Mouse (Mus musculus): Measurements from ENCODE around the gene Ddah2.

The Ddah2 gene

DNA sequence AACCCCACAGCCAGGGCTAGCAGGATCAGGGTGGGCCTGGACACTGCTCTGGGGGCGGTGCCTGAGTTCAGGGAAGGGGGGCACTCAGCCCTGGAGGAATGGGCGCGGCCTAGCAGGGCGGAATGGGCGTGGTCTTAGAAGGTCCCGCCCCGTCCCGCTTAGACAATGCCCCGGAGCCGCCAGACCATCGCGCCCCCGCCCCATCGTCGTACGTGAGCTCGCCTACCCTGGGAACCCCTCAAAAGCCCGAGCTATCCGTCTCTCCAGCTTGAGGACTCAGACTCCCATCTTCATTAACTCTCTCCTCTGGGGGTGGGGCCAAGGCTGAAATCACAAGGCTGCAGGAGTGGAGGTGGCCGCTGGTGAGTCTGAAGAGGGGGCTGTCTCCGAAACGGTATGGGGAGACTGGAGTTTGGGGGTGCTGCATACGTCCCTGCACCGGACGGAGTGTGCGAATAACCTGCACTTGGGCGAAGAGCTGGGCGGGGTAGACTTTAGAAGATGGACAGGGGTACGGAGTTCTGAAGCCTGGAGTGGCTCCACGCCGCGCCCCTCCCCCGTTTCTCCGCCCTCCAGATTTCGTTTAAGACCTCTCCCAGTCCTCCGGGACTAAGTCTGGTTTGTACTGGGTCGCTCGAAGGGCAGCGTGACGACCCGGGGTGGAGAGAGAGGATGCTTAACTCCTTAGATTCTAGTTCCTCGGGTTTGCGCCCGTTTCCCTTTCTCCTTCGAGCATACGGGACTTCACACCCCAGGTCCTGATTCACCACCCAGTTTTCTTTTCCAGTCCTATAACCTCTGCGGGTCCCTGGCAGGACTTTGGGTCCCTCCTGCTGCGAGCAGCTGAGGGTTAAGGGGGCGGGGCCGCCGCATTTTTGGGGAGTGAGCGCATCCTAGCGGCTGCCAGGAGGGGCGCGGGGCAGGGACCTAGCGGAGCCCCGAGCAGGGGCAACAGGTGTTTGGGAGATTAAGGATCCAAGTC lies at the start of gene Ddah2:
TSS of gene Ddah2 (plus strand) at position 125 of the 982 bp plus-strand sequence.
- peak; percentile 92 for DNase-seq (ENCODE audit: low read depth, low spot score)

DNA sequence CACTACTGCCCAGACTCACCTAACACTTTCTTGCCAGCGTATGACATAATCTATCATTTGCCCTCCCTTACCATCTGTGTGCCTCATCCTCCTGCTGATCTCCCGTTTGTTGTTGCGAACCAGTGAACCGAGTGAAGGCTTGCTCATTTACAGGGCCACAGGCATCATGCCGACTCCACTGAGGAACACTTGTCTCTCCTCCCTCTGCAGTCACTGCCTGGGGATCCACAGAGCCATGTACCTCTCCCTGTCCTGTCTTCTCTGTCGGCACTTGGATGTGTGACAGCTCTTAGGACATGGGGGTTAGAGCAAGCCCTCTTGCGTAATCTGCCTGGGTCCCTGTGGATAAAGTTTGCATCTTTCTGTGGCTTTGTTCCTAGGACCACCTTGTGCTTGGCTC lies 49.2 kb upstream of the Ddah2 start:
- DNase-seq (ENCODE audit: low read depth, low spot score), result no peak

DNA sequence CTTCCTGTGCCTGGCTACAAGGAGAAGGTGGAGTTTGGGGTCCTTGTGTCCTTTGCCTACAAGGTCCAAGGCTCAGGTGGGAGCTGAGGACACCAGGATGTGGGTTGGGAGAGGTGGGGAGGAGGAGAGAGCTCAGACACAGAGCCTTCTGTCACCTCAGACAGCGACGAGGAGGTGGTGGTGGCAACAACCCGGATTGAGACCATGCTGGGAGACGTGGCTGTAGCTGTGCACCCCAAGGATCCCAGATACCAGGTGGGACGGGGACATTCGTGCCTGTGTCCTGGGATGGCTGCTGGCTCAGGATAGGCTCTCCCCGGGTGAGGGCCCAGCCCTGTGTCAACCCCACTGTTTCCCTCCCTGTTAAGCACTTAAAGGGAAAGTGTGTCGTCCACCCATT lies 47.4 kb upstream of the Ddah2 start:
- no peak for DNase-seq (ENCODE audit: low read depth, low spot score)

DNA sequence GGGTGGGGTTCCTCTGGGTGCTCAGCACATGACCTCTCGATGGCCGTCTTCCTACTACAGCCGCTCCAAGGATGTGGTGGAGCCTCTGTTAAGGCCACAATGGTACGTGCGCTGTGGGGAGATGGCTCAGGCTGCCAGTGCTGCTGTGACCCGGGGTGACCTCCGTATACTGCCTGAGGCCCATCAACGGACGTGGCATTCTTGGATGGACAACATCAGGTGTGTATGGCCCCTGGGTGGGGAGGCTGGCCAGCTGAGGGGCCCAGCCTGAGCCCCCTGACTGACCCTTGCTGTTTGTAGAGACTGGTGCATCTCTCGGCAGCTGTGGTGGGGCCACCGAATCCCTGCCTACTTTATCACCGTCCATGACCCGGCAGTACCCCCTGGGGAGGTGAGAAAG lies 46.4 kb upstream of the Ddah2 start:
- no peak for DNase-seq (ENCODE audit: low read depth, low spot score)

DNA sequence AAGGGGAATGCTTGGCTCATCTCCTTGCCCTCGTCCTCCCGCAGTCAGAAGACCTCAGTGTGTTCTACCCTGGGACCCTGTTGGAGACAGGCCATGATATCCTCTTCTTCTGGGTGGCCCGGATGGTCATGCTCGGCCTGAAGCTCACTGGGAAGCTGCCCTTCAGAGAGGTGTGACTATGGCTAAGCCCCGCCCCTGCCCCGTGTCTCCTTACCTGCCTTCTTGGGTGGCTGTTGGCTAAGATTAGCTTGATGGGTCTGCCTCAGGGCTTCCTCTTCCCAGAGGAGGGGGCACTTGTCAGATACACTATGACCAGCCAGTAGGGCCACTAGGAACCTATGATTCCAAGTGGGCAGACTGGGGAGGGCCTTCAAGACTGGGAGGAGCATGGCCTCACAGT lies 45.6 kb upstream of the Ddah2 start:
- DNase-seq (ENCODE audit: low read depth, low spot score), result no peak

DNA sequence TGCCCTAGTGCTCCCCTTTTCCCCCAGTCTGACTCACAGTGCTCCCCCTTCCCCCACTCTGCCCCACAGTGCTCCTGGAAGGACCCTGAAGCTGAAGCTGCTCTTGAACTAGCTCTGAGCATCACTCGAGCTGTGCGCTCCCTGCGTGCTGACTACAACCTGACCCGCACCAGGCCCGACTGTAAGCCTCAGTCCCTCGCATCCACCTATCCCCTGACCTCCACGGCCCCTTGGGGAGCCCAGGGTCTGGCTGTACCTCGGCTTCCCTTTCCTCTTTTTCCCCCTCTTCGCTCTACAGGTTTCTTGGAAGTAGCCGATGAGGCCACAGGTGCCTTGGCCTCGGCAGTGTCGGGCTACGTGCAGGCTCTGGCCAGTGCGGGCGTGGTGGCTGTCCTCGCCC lies 43.5 kb upstream of the Ddah2 start:
- DNase-seq (ENCODE audit: low read depth, low spot score), result no peak

DNA sequence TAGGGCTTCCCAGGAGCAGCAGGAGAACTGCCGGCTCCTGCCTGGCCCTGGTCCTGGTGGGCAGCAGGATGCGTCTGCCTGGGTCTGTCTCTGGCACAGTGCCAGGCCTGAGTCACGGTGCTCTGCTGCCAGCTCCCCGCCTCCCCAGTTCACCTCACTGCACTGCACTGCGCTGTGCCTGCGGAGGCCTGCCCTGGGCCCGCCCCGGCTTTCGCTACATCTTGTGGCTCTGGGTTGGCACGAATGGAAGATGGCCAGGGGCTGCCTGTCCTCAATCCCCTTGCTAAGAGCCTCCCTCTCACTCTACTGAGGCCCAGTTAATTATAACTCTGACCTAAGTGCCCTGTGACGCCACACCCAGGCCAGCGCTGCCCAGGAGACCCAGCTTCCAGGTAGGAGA lies 42.5 kb upstream of the Ddah2 start, which contains the start of gene Vwa7:
TSS of gene Vwa7 (plus strand) at position 204 of the 400 bp plus-strand sequence.
- DNase-seq (ENCODE audit: low read depth, low spot score), result no peak

DNA sequence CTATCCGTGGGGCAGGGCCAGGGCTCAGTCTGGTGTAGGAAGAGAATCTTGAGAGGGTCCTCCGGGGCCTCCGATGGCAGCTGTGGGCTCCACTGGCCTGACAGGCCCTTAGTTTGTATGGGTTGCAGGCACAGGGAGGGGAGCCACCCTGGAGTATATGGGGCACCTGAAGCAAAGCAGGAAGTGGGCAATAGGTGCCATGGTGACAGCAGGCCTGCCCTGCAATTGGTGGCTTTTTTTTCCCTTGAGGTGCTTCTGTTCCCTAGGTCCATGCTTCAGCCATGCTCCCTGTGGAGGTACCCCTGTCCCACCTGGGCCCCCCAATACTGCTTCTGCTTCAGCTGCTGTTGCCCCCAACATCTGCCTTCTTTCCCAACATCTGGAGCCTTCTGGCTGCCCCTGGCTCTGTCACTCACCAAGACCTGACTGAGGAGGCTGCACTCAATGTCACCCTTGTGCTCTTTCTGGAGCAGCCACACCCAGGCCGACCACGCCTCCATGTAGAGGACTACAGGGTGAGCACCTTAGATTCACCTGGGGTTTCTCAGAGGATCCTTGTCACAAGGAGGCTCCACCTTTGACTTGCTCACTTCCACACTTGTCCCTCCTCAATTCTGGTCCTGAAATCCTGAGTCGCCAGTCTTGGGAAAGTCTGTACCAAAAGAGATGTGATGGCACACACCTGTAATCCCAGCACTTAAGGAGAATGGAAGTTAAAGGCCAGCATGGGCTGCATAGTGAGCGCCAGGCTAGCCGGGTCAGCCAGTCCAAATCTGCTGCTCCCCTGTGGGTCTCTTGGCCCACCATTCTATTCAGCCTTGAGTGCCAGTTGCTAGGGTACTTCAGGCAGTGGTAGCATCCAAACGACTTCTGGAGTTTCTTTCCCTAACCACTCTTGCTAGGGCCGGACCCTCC lies 41.8 kb upstream of the Ddah2 start:
- no peak for DNase-seq (ENCODE audit: low read depth, low spot score)

DNA sequence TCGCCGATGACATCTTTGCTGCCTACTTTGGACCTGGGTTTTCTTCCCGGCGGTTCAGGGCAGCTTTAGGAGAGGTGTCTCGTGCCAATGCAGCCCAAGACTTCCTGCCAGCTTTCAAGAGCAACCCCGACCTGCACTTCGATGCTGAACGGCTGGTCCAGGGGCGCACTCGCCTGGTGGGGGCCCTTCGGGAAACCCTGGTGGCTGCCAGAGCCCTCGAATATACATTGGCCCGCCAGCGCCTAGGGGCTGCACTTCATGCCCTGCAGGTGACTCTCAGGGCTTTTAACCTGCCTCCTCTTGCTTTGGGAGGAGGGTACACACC lies 41.2 kb upstream of the Ddah2 start:
- DNase-seq (ENCODE audit: low read depth, low spot score), result no peak

DNA sequence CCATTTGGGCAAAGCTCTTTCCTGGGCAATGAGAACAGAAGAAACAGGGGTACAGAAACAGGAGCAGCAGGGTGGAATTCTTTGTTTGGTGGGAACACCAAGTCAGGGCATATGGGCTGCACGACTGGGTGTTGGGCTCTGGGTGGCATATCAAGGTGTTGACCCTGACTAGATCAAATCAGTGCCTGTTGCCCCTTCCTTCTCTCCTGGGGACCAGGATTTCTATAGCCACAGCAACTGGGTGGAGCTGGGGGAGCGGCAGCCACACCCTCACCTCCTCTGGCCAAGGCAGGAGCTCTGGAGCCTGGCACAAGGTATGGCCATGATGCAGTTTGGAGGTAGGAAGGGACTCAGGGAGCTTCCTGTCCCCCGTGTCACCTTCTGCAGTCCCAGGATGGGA lies 40.7 kb upstream of the Ddah2 start:
- no peak for DNase-seq (ENCODE audit: low read depth, low spot score)

DNA sequence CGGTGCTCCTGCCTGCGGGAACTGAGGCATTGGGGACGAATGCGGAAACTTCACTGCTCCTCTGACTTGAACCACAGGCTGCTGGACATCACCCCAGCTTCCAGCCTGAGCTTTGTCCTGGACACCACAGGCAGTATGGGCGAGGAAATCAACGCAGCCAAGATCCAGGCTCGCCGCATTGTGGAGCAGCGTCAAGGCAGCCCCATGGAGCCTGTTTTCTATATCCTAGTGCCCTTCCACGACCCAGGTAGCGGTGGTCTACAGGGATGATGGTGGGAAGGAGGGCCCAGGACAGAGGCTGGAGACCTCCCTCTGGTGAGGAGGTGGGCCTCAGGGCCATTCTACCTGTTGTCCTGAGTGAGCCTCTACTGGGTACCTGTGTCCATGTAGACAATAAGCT lies 38.9 kb upstream of the Ddah2 start:
- no peak for DNase-seq (ENCODE audit: low read depth, low spot score)

DNA sequence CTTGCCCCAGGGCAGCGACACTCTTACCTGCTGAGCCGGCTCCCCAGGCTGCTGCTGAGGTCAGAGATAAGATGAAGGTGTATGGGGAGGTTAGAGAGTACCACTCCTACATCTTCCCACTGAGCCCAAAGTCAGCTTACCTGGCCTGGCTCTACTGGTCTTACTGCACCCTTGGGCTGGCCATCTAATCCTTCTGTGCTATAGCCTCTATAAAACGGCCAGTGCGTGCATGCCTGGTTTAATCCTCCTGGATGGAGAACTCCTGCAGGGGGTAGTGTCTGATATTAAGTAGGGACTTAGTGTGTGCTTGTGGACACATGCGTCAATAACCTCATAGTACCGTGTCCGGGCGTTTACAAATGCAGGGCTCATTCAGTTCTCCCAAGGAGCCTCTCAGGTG lies 38.3 kb upstream of the Ddah2 start:
- no peak for DNase-seq (ENCODE audit: low read depth, low spot score)

DNA sequence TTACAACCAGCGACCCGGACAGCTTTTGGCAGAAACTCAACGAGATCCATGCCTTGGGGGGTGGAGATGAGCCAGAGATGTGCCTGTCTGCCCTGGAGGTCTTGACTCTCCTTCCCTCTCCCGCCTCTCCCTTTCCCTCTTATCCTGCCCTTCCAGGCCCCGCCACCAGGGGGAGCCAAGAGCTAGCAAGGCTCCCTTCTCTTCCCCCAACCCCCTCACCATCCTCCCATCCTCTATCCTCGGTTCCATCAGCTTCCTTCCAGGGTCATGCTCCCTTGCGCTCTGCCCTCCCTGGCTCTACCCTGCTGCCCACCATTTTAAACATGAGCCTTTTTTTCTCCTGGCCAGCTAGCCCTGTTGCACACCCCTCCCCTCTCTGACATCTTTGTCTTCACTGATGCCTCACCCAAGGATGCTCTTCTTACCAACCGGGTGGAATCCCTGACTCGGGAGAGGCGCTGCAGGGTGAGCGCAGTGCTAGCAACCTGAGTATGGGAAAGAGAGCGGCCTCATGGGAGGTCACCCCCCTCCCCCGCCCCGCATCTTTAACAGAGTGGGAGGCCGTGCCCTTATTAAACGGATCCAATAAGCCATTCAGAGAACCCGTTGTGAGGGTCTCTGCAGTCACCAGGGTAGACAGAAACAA lies 37.5 kb upstream of the Ddah2 start:
- peak; percentile 90 for DNase-seq (ENCODE audit: low read depth, low spot score)

DNA sequence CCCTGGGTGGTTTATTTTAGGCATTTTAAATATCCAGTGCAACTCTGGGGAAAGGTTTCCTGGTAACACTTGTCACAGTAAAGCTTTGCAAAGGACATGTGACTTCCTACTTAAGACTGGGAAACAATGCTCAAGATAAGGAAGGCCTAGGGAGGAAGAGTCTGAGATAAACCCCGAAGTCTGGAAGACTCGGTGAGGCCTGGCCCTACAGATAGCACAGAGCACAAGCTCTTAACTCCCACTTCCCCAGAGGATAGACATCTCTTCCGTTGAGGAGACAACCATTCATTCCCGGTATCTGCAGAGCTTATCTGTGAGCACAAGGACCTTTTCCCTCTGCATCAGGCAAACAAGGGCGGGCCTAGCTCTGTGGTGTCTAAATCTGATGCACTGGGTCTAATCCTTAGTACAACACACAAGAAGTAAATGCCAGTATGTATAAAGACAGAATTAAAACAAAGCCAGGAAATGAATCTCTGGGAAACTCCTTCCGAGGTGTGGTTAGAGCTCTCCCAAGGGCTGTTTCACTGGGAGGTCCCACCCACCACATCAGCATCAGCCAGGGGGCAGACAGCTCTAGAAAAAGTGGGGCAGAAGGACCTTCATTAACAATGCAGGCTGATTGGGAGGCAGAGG lies 36.9 kb upstream of the Ddah2 start:
- no peak for DNase-seq (ENCODE audit: low read depth, low spot score)

DNA sequence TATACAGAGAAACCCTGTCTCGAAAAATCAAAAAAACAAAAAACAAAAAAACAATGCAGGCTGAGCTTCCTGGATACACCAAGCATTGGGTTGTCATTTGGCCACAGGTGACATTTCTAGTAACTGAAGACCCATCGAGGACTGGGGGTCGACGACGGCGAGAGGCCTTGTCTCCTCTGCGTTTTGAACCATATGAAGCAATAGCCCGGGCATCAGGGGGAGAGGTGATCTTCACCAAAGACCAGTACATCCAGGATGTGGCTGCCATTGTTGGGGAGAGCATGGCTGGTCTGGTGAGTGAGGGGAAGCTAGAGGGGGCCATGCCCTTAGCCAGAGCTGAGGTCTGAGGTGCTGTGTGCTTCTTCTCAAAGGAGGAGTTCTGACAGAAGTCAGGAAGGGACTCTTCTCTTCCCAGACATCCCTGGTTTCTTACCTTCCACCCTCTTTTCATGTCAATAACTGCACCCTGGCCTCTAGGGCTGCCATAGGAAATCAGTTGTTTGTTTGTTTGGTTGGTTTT lies 36.2 kb upstream of the Ddah2 start:
- no peak for DNase-seq (ENCODE audit: low read depth, low spot score)

DNA sequence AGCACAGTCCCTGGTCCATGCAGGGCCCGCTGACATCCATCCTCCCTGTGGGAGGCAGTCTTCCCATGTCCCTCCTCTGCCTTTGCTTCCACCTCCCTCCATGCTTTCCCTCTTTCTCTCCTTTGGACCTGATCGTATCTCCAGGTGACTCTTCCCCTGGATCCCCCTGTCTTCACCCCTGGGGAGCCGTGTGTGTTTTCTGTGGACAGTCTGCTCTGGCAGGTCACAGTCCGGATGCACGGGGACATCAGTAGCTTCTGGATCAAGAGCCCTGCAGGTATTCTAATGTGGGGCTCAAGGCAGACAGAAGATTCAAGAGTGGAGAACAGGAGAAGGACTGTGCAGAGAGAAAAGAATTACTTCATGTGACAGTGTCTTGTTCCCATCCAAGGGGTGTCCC lies 35.6 kb upstream of the Ddah2 start:
- no peak for DNase-seq (ENCODE audit: low read depth, low spot score)

DNA sequence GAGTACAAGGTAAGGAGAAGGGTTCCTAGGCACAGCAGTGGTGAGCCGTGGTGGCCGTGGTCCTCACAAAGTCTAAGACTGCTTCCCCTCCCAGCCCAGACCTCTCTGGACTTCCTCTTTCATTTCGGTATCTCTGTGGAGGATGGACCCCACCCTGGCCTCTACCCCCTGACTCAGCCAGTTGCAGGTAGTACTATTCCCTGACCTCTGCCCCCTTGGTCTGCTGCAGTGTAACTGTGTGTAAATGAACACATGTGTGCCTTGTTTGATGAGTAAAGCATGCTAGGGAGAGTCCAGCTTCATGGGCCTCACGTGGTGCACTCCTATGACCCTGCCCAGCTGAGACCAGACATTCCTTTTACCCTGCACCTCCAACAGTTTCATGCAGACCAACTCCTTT lies 35.1 kb upstream of the Ddah2 start:
- DNase-seq (ENCODE audit: low read depth, low spot score), result no peak

DNA sequence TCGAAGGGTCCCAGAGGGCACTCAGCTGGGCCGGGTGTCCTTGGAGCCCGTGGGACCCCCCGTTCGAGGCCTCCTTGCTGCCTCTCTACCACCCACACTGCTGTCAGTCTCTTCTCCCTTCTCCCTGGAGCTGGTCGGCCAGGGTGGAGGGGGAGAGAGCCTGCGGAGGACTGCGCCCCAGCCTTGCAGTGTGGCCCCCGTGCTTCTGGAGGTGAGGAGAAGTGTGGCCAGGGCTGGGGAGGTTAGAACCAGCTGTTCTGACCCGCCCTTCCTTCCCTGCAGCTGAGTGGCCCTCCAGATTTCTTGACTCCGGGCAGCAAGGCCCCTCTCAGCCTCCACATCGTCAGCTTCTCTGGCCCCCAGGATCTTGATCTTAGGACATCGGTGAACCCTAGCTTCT lies 34.6 kb upstream of the Ddah2 start:
- no peak for DNase-seq (ENCODE audit: low read depth, low spot score)

DNA sequence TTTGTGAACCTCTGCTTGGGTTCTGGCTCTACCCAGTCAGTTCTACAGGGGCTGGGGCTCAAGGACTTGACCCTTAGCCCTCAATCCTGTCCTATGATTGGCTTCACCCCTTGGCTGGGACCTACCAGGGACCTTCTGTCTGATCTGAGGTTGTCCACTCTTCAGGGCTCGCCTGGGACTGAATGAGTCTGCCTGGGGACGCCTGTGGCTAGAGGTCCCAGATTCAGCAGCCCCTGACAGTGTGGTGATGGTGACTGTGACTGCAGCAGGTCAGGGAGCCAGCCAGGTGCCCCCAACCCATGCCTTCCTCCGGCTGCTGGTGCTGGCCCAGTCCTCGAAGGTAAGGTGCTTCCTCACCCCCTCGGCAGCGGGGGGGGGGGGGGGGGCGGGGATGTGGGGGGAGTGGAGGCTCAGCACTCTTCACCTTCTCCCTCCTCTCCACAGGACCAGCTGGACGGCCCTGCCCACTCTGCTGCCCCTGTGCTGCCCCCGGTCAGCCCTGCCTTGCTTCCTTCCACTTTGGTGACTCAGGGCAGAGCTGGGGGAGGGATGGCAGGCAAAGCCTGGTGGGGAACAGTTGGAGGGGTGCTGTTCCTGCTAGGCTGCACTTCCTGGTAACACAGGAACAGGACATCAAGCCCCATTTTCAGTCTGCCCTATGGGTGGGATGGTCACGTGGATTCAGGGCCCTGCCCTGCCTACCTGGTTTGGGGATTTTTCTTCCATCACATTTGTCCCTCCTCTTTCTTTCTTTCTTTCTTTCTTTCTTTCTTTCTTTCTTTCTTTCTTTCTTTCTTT lies 33.9 kb upstream of the Ddah2 start:
- DNase-seq (ENCODE audit: low read depth, low spot score), result no peak

DNA sequence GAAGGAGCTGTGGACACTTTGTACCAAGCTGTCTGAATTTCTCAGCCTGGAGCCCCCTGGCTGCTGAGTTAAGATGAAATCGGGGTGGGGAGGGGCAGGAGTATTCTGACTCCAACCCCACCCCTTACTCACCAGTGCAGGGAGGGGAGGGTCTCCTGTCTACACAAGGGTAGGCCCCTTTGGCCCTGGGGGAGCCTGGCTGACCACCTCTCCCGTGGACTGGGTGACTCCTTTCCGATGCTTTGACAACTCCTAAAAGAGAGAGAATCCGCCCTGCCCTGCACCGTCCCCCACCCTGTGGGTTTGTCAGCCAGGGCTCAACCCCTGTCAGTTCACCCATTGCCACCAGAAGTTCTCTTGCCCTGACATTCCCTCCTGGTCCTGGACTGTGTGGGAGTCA lies 32.6 kb upstream of the Ddah2 start:
- DNase-seq (ENCODE audit: low read depth, low spot score), result no peak

Measured in ZHBTc4 (cell line).